Mouse (Mus musculus) heart, embryonic 14.5 days (tissue): ENCODE results near the gene Mvk. TPM values are rescaled to one million over a fixed set of nuclear protein-coding genes. Genes with fewer than 3 reads are reported as not detected.

Experiments used
- ATAC-seq: fragments of 200-750 bp; cut with Nextera tagmentation; 2 replicates; pipeline ENCODE4 v1.8.0; 2017; ENCODE audit warnings: low read depth, moderate TSS enrichment; ENCODE audit not compliant: insufficient number of reproducible peaks, insufficient read depth, low FRiP score
- H3K27ac ChIP-seq, 2 experiments: fragments of 200-500 bp in 1 of 2; fragments of 300-500 bp in 1 of 2; sonication (generic) in 1 of 2; replicated peaks in 1 of 2; 2 replicates each; pipeline ENCODE4 v1.5.1; 2012 to 2014; ENCODE audit warnings: low read depth in 2 of 2, low read length in 2 of 2, control low read depth in 1 of 2, mild to moderate bottlenecking in 1 of 2, mixed read lengths in 1 of 2; ENCODE audit not compliant: control insufficient read depth in 1 of 2, insufficient read depth in 1 of 2
- H3K27me3 ChIP-seq: fragments of 300-500 bp; sonication (generic); 2 replicates; pipeline ENCODE4 v1.6.1; 2014; ENCODE audit warnings: mild to moderate bottlenecking, low read length, control low read depth; ENCODE audit not compliant: control insufficient read depth, insufficient read depth
- H3K36me3 ChIP-seq: fragments of 300-500 bp; sonication (generic); 2 replicates; pipeline ENCODE4 v1.6.1; 2014; ENCODE audit warnings: mild to moderate bottlenecking, control low read depth, low read length, mixed read lengths; ENCODE audit not compliant: control insufficient read depth, insufficient read depth
- H3K4me1 ChIP-seq, 2 experiments: fragments of 200-500 bp in 1 of 2; fragments of 300-500 bp in 1 of 2; sonication (generic) in 1 of 2; 2 replicates each; pipeline ENCODE4 v1.6.1; 2012 to 2014; ENCODE audit warnings: low read length in 2 of 2, control low read depth in 1 of 2, mixed read lengths in 1 of 2; ENCODE audit not compliant: control insufficient read depth in 2 of 2, insufficient read depth in 2 of 2
- H3K4me2 ChIP-seq: fragments of 300-500 bp; sonication (generic); 2 replicates; pipeline ENCODE4 v1.6.1; 2014; ENCODE audit warnings: mild to moderate bottlenecking, low read length
- H3K4me3 ChIP-seq, 2 experiments: fragments of 200-500 bp in 1 of 2; fragments of 300-500 bp in 1 of 2; sonication (generic) in 1 of 2; 2 replicates each; pipeline ENCODE4 v1.5.1; 2012 to 2014; ENCODE audit warnings: low read length in 2 of 2, mild to moderate bottlenecking in 2 of 2, control low read depth in 1 of 2, low read depth in 1 of 2, moderate library complexity in 1 of 2; ENCODE audit not compliant: control insufficient read depth in 1 of 2, insufficient read depth in 1 of 2
- H3K9ac ChIP-seq: fragments of 300-500 bp; sonication (generic); 2 replicates; pipeline ENCODE4 v1.6.1; 2014; ENCODE audit warnings: mild to moderate bottlenecking, low read length
- H3K9me3 ChIP-seq: fragments of 300-500 bp; sonication (generic); 2 replicates; pipeline ENCODE4 v1.6.1; 2016; ENCODE audit warnings: low read length, control low read depth; ENCODE audit not compliant: control insufficient read depth
- WGBS: fragments of 180-500 bp; shearing (Covaris S2); extraction: QIAGEN DNeasy Blood & Tissue Kit; methylation state at CpG from one replicate; pipeline ENCODE4 v1.1.7; 2014; 5-methylcytosine and 5-hydroxymethylcytosine counted together
- polyA plus RNA-seq: library from polyadenylated mRNA; unstranded; fragments of >200 nt; fragmentation: Nextera tagmentation; extraction: Ambion mirVana; gene quantifications from 2 replicates; pipeline ENCODE4 v1.2.1, GENCODE M21; 2014

Gene Mvk
- 15.3 and 18.6 TPM in 2 replicates for polyA plus RNA-seq

- Histone ChIP-seq H3K4me3 (peak within 1 kb of the TSS; percentile 72 to 85), H3K36me3 (0 out of 2 replicates have a peak, but pooled peaks cover 7% of the 10 kb centered on the region), H3K27me3 (no peaks in the 10 kb centered on the region), H3K27ac (peak within 1 kb of the TSS; percentile 57 to 68; a peak in 3 of 4 replicates), H3K4me2 (peak within 1 kb of the TSS; percentile 89), H3K9ac (peak within 1 kb of the TSS; percentile 82), H3K4me1 (peaks cover 4 to 13% of the 10 kb centered on the region in 2 experiments), H3K9me3 (no peaks in the 10 kb centered on the region)
- peak; percentile 97 for ATAC-seq
- WGBS: 2% methylated on average over 43 of the region's 43 CpGs
Measured at GRCm38 (mm10) chr5:114443566-114444367, at the start of gene Mvk, which contains the start of gene Mmab. Gene Mvk, plus strand, starts transcription at chr5:114444269. Gene Mmab, minus strand, starts transcription at chr5:114444060.

DNA sequence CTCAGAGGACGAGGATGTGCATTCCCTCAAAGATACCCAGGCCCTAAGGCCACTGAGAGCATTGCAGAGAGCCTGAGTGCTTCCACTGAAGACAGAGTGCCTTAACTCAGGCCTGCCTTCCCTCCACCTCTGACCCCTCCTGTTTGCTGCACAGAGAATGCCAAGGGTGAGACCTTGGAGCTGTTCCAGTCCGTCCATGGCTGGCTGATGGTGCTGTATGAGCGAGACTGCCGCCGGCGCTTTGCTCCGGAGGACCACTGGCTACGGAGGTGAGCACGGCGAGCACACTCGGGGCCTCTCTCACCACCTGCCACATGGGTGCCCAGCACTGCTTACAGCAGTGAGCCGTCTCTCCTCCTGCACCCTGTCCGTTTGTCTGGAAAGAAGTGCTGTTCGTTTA, 37.5 kb upstream of the Mvk start:
- Histone ChIP-seq H3K36me3 (peaks cover 100% of the 10 kb centered on the region), H3K4me2 (no peak overlapping the region), H3K9me3 (no peaks in the 10 kb centered on the region), H3K4me3 (no peak overlapping the region), H3K9ac (no peak overlapping the region), H3K4me1 (no peaks in the 10 kb centered on the region), H3K27ac (no peak overlapping the region), H3K27me3 (no peaks in the 10 kb centered on the region)
- ATAC-seq: no peak
- WGBS: 88% methylated on average over 14 of the region's 14 CpGs

- no peak overlapping the region for H3K27ac ChIP-seq
- 84% methylated on average over 10 of the region's 10 CpGs for WGBS
- no peaks in the 10 kb centered on the region for H3K9me3 ChIP-seq
- H3K27me3 ChIP-seq: no peaks in the 10 kb centered on the region
- H3K4me2 ChIP-seq: no peak overlapping the region
- ATAC-seq: no peak
- H3K9ac ChIP-seq: no peak overlapping the region
- peaks cover 100% of the 10 kb centered on the region for H3K36me3 ChIP-seq
- peaks cover 0 to 3% of the 10 kb centered on the region in 2 experiments; a peak in 2 of 4 replicates for H3K4me1 ChIP-seq
- no peak overlapping the region for H3K4me3 ChIP-seq
Measured at GRCm38 (mm10) chr5:114407269-114407668, 36.8 kb upstream of the Mvk start.

DNA sequence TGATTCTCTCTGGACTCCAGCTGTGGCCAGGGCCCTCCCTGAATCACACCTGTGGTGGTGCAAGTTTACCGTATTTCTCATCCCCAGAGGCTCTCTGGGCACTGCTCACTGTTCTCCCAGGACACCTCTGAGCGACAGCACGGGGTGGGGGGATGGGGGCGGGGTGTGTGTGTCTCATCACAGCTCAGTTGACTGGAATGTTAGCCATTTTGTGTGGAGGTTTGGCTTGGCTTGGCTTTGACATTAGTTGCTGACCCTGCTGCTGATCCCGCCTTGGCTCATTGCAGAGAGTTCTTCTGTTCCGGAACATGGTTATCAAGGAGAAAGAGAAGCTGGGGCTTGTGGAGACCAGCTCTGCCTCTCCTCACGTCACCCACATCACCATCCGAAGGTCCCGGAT, 36.3 kb upstream of the Mvk start:
- Histone ChIP-seq H3K9me3 (no peaks in the 10 kb centered on the region), H3K4me2 (no peak overlapping the region), H3K4me1 (peaks cover 4% of the 10 kb centered on the region in 2 experiments; a peak in 2 of 4 replicates), H3K27me3 (no peaks in the 10 kb centered on the region), H3K4me3 (no peak overlapping the region), H3K36me3 (peaks cover 100% of the 10 kb centered on the region), H3K27ac (no peak overlapping the region), H3K9ac (no peak overlapping the region)
- no peak for ATAC-seq
- WGBS: 88% methylated on average over 9 of the region's 9 CpGs

DNA sequence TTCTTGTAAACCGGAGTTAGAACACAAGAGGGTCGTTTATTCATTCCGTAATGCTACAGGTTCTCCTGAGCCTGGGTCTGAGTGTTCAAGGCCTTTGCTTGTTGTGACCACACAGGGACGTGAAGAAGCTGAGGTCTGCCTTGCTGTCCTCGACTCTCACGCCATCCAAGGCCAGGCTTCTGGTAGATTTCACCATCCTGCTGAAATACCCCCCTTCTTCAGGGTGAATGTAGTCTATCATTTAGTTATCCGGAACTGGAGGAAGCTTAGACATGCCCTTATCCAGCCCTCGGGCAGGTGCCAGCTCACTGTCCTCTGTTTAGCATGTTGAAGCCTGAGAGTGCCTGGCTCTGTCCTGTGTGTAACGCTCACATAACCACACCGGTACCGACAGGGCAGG, 35.2 kb upstream of the Mvk start:
- WGBS: 89% methylated on average over 11 of the region's 11 CpGs
- no peak overlapping the region for H3K27ac ChIP-seq
- H3K27me3 ChIP-seq: no peaks in the 10 kb centered on the region
- H3K9me3 ChIP-seq: no peaks in the 10 kb centered on the region
- no peak overlapping the region for H3K4me2 ChIP-seq
- no peak for ATAC-seq
- H3K4me3 ChIP-seq: no peak overlapping the region
- no peak overlapping the region for H3K9ac ChIP-seq
- H3K4me1 ChIP-seq: peaks cover 10 to 11% of the 10 kb centered on the region in 2 experiments
- H3K36me3 ChIP-seq: peaks cover 100% of the 10 kb centered on the region

DNA sequence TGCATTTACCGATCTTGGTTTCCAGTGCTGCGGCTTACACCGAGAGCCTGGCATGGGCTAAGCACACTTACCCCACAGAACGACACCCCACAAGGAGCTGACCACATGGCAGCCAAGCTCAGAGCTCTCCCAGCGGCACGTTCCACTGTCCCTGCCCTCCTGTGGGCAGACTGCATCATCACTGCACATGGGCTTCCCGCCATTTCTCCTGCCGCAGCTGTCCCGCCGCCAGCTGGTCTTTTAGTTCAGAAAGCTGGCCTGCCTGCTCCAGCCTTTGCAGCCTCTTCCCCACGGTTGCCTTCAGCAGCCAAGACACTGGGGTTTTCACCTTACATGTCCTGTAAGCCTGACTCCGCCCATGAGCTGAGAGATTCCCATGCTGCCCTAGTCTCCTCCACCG, 33.6 kb upstream of the Mvk start:
- ATAC-seq: no peak
- Histone ChIP-seq H3K9ac (no peak overlapping the region), H3K36me3 (peaks cover 100% of the 10 kb centered on the region), H3K4me3 (no peak overlapping the region), H3K4me2 (no peak overlapping the region), H3K4me1 (peaks cover 10 to 11% of the 10 kb centered on the region in 2 experiments), H3K27me3 (no peaks in the 10 kb centered on the region), H3K9me3 (no peaks in the 10 kb centered on the region), H3K27ac (no peak overlapping the region)
- 90% methylated on average over 13 of the region's 13 CpGs for WGBS

GRCm38 (mm10) chr5:114412361-114412998, 31.6 kb upstream of the Mvk start:
- WGBS: 61% methylated on average over 23 of the region's 23 CpGs
- Histone ChIP-seq H3K4me3 (no peak overlapping the region), H3K9me3 (no peaks in the 10 kb centered on the region), H3K27me3 (no peaks in the 10 kb centered on the region), H3K36me3 (peaks cover 100% of the 10 kb centered on the region), H3K4me2 (no peak overlapping the region), H3K4me1 (peaks cover 10 to 14% of the 10 kb centered on the region in 2 experiments), H3K9ac (no peak overlapping the region), H3K27ac (no peak overlapping the region)
- ATAC-seq: no peak
